Mouse (Mus musculus): ENCODE measurements around the gene Actrt3. TPM values are rescaled to one million over a fixed set of nuclear protein-coding genes. Genes with fewer than 3 reads are reported as not detected.
A peak's percentile ranks its signal among the peaks of the same experiment; 100 is the strongest.
"Not testable (repeated sequence)": the region's sequence is repeated elsewhere in the genome, so short reads cannot be mapped to it uniquely, and the experiment has no call there.

Gene Actrt3
- total RNA-seq, 2 experiments from 2014 or later: not detected

DNA sequence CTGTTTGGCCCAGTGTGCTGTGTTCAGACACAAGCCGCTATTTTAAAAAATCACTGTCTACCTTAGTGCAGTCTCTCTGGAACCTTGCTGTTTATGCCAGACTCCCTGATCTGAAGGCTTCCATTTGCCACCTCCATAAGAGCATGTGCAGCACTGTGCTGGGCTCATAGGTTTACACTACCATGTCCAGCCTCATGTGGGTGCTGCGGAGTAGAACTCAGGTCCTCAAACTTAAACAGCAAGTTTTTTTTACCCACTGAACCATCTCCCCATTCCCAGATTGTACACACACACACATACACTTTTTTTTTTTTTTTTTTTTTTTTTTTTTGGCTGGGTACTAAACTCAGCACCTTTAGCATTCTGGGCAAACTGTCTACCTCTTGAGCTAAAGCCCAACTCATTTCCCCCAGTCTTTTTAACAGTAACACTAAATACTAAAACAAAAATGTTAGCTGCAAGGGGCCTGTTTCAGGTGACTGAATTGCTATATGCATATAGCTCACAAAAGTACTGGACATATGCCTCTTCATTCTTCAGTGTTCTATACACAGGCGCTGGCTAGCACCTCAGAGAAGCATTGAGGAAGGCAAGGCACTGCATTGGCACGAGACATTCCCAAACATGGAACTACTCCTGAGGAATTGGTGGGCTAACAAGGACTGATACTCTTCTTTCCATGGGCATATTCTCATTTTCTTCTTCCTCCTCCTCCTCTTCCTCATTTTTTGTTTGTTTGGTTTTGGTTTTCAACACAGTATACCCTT lies 5.8 kb downstream of the Actrt3 start:
- intact Hi-C loops (cut with DNase I): loop anchor here (5.0 kb wide), 1 partner anchor 383 kb away; no protein-coding TSS in a partner anchor
- no peak for DNase-seq

GRCm38 (mm10) chr3:30592418-30592853 lies 7.3 kb downstream of the Actrt3 start:
- intact Hi-C loops (cut with DNase I): loop anchor here (5.0 kb wide), 1 partner anchor 385 kb away; no protein-coding TSS in a partner anchor
- peak in 1 of 2 experiments; percentile 16 for DNase-seq

GRCm38 (mm10) chr3:30588865-30589264 lies 10.9 kb downstream of the Actrt3 start:
- no peak for DNase-seq
- intact Hi-C loops (cut with DNase I): no loop called here

- intact Hi-C loops (cut with DNase I): no loop called here
- DNase-seq: no peak
Measured at GRCm38 (mm10) chr3:30573549-30573948, 26.2 kb downstream of the Actrt3 start.

DNA sequence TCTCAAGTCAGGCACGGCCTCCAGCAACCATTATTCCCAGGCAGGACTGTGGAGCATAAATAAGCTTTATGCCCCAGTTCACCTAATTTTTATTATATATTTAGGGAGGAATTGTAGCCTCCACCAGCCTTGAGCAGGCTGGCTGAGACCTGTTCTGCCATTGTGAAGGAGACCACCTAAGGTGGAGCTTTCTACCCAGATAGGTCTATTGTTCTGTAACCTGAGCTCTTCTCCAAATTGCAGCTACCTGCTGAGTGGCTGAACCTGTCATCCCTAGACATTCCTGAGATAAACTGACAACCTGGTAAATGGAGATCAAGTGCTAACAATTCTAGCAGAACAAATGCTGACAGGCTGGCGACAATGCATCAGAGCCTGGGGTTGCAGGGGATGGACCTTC lies 33.4 kb downstream of the Actrt3 start:
- intact Hi-C loops (cut with DNase I); DNase-seq: not testable (repeated sequence)

DNA sequence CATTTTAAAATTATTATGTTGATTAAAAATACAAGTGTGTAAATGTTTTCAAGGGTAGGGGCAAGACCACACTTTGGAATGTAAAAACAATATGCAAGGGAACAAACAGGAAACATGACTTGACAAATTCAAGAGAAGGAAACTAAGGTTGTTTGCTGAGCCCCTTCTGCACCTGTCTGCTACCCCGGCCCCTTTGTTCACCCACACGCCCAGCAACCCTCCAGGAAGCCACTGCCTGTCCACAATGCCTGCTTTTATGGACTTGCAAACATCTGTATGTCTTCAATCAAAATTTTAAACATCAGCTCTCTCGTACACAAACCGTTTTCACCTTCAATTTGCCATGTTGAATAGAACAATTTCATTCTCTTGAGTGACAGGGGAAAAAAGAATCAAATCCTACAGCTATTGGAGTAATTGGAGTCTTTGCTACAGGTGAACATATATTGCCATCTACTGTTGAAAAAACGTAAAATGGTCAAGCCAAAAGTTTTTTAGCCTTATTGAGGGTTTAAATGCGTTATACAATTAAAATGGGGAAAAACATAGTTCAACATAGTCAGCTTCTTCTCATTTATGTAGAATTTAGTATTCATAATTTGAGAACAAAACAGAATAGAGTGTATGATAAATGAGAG lies 38.9 kb downstream of the Actrt3 start:
- intact Hi-C loops (cut with DNase I): no loop called here
- no peak for DNase-seq

- DNase-seq: no peak
- intact Hi-C loops (cut with DNase I): no loop called here
Measured at GRCm38 (mm10) chr3:30553741-30554140, 46.0 kb downstream of the Actrt3 start.

DNA sequence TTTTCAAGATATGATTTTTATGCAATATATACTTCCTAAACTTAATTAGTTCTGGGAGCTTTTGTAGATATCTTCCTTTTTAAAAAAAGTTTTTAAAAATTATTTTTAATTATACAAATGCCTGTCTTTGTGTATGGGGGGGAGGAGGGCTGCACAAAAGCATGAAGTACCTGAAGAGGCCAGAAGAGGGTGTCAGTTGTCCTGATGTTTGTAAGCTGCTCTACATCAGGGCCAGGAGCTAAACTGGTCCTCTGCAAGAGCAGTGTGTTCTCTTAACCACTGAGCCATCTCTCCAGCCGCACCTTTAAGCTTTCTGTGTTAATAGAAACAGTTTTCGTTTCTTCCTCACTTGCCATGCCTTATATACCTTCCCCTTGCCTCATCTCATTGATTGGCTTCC lies 49.5 kb downstream of the Actrt3 start:
- DNase-seq: no peak
- intact Hi-C loops (cut with DNase I): no loop called here

DNA sequence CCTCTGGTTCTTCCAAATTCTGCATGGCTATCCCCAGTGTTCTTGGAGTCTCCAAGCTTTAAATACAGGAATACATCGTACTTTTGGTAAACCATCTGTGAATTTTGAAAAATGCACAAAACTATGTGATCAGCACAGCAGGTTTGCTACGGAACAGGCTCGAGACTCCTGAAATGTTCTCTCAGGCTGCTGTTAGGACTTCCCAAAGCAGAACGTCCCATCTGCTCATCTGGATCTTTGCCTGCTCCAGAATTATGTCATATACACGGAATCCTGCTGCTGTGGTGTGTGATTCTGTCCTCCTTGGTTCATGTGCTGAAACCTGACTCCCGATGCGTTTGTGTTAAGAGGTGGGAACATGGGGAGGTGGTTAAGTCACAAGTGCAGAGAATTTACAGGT lies 50.8 kb downstream of the Actrt3 start:
- intact Hi-C loops (cut with DNase I): no loop called here
- no peak for DNase-seq

GRCm38 (mm10) chr3:30547908-30548307 lies 51.8 kb downstream of the Actrt3 start, which contains the start of gene Mecom:
Gene Mecom (minus strand): TSS chr3:30548008.
- intact Hi-C loops (cut with DNase I): no loop called here
- DNase-seq: no peak

Other genes starting within 250 kb of the Actrt3 start
- gene Mecom, start 51.9 kb downstream of the Actrt3 start, total RNA-seq (2021): 1 to 10 TPM; 4.9 to 7.0 TPM
- gene Mynn, start 2.1 kb upstream of the Actrt3 start, total RNA-seq (2021): 1 to 10 TPM; 7.0 to 8.3 TPM
- not detected for gene Lrriq4, start 44.6 kb upstream of the Actrt3 start, total RNA-seq (2021)
- gene Lrrc34, start 47.9 kb upstream of the Actrt3 start, total RNA-seq (2021): not detected
- not detected for gene Lrrc31, start 99.9 kb upstream of the Actrt3 start, total RNA-seq (2021)
- gene Samd7, start 146.4 kb upstream of the Actrt3 start, total RNA-seq (2021): not detected
- gene Sec62, start 192.9 kb upstream of the Actrt3 start, total RNA-seq (2021): 10 to 100 TPM; 24.9 to 35.3 TPM

Data from gastrocnemius, postnatal 36 days (tissue).